Mouse (Mus musculus) right cerebral cortex, postnatal 10 days (tissue): ENCODE data around the gene Atp2b2.

Experiments used
- DNase-seq, 2 experiments: peaks; one replicate each; pipeline ENCODE4 v3.0.0; 2021; ENCODE audit warnings: low spot score in 2 of 2

Gene Atp2b2

DNA sequence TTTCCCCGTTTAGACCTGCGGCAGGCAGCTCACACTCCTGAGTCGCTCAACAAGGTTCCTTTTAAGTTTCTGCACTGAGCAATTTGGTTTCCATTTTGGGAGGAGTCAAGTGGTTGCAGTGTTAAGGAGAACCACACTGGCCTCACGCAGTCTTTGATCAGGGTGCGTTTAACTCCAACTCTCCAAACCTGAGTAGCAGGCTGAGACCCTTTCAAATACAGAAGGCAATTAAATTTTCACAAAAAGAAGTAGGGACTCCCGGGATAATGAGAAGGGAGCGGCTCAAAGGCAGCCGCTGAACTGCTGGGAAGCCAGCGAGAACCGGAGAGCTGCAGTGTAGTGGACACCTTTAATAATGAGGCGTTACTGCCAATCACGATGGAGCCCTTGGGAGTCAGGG lies 100.1 kb downstream of the Atp2b2 start:
- no peak for DNase-seq

DNA sequence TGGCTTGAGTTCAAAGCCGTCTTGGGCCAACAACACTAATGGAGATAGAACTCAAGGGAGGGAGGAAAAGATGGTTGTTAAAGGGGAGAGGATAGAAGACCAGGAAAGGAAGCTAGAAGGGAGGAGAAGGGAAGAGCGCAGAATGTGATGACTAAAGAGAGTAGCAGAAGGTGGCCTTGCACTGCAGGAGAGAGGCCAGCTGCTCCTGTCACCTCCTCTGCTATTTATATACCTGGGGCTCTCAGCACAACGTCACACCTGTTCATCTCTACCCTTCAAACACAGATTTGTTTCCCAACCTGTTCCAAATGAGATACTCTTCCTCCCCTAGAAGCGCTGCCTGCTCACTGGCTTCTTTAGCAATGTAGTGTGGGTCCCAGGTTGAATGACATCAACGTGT lies 101.1 kb downstream of the Atp2b2 start:
- DNase-seq: no peak

DNA sequence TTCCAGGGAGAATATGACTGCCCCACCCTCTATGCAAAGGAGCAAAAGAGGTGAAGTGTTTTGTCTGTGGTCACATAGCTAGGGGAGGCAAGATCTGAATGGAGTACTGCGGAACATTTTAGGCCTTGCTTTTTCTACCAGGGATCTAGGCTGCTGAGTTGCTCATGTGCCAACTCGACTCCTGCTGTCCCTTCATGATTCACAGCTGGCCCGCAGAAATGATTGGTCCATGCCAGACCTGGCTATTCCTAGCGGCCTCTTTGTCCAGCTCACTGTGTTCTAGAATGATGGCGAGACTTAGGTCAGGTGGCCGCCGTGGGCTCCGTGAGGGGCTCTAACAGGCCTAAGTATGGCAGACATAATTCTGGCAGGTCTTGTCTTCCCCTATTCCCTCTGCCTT lies 103.0 kb downstream of the Atp2b2 start:
- DNase-seq: no peak

DNA sequence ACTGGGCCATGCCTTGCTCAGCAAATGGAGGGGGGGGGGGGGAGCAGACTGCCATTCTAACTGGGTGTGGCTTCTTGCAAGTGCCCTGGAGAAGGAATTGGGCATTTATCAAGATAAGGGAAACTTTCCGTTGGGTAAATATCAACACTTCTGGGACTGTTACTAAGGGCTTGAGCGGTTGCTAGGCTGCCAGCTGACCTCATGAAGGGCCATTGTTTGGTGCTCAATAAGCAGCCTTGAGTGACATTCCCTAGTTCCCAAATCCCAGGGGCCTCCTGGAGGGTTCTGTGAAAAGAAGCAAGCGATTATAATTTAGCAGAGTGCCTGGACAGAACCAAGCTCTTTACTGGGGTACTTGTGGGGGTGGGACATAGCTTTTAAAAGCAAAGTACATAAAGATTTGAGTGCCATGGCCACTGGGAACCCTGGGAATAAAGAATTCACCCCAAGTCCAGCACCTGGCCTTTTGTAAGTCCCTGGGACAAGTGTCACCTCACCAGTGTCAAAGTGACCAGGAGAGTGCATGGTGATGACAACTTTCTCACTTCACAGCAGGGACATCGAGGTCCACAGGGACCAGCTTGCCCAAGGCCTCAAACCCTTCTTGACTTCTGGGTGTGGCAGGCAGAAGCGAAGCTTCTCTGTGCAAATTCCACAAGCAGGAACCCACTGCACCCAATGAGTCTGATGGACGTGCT lies 105.5 kb downstream of the Atp2b2 start:
- no peak for DNase-seq

DNA sequence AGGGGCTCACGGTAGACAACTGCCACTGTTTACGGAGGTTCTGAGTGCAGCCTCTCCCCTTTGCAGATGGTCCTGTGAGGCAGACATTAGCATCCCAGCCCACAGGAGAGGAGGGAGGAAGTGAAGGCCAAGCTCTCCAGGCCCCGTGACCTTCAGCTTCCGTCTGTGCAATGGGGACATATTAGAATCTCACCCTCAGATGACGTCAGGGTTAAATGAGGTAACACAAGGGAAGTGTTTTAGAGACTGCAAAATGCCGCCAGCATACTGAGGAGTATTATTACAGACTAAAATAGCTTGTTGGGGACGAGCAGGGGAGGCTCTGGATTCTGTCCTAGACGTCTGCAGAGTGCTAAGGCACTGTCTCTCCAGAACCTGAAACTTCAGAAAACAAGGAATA lies 106.3 kb downstream of the Atp2b2 start:
- DNase-seq: no peak

DNA sequence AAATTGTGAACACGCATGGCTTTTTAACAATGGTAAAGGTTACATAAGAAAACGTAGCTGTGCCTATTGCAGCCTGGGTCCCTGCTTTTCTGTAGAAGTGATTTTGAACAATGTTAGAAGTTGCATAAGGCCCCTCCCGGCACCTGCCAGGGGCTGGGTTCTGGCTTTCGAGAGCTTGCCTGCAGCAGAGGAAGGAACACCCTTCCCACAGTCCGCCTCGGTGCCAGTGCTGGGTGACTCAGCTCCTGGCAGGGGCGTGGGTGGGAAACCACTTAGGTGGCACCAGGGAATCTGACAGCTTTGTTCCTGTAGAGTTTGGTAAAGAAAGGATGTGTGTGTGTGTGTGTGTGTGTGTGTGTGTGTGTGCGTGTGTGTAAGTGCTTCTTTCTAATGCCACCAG lies 107.7 kb downstream of the Atp2b2 start:
- peak; percentile 84 to 87 for DNase-seq

DNA sequence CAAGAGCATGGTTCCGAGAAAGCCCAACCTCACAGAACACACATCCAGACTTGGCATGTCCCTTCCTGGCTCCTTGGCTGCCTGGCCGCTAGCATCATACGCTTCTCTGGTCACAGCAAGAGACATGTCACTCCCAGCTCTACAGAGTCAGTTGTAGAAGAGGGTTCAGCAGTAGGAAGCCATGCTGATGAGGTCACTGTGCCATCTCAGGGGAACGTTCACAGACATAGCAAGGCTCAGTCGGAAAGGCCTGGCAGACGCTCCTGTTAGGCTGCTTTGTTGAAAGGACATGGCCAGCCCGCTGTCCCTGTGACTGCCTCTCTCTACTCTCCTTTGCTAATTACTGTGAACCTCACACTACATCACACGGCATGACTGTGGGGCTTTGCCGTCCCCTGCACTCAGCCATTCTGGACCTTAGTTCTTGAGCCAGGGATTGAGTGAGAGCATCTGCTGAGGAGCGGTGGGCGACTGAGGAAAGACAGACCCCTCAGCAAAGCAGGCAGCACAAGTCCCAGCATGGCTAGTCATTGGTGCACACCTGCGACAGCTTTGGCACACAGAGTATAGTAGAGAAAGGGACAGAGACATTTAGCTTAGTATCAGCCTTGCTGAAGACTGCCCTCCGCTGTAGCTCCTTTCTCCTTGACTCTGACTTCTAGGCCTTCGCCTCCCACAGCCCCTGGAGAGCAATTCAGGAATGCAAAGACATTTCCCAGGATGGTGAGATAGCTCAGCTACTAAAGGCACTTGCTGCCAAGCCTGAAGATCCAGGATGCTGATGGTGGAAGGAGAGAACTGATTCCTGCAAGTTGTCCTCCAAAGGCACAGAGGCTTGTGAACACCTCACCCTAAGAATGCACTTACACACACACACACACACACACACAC lies 108.9 kb downstream of the Atp2b2 start:
- DNase-seq: no peak

DNA sequence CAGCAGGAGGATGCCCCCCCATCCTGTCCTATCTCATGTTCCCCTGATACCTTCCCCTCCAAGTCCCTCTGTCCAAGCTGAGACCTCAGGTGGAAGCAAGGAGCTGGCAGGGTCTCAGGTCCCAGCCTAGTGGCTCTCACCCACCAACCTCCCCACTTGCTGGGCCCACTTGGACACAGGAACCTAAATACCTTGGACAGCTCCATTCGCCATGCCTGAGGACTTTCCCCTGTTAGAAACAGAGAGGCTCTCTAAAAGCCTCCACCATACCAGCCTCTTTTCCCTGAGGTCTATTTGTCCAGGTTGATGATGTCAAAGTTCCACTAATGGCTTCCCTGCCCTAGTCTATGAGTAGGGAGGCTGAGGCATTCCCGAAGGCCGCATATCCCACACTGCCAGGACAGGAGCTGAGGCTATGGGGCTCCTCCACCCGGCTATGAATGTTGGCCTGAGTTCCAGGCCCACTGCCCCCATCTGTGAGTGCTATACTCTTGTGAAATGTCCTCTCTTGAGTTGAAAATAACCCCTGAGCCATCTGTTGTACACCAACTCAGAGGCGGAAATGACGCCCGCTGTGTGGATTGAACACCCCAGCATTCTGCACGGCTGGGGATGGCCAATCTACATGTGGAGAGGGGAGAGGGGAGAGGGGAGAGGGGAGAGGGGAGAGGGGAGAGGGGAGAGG lies 113.1 kb downstream of the Atp2b2 start:
- DNase-seq: peak; percentile 53 to 65

DNA sequence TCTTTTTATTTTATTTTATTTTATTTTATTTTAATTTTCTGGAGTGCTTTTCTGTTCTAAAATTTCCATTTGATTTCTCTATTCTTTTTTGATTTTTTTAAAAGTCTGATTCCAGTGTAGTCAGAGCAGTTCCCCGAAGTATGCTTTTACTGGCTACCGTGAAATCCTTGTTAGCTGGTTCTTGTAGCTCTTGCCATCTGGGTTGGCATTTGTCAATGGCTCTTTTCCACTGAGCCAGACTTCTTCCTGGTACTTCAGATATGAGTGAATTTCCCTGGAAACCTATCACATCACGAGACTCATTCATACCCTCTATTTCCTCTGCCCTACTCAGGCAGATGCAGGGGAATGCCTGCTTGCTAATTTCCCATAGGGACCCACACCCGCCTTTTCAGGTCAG lies 119.2 kb downstream of the Atp2b2 start:
- DNase-seq: peak; percentile 49 to 75

DNA sequence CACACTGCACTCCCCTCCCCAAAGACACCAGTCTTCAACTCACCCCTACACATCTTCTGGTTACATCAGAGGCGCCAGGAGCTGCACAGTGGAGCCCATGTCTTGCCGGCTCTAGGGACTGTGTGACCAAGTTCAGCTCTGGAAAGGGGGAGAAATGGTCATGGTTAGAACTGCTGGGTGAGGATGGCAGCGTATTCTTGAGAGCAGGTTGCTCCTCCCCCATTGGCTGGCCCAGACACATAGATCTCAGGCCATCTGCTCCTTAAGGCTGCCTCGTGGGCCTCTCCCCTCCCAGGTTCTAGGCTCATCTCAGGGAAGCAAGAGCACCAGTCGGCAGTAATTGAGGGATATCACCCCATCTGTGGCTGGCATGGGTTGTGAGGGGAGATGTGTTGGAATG lies 121.9 kb downstream of the Atp2b2 start:
- no peak for DNase-seq

DNA sequence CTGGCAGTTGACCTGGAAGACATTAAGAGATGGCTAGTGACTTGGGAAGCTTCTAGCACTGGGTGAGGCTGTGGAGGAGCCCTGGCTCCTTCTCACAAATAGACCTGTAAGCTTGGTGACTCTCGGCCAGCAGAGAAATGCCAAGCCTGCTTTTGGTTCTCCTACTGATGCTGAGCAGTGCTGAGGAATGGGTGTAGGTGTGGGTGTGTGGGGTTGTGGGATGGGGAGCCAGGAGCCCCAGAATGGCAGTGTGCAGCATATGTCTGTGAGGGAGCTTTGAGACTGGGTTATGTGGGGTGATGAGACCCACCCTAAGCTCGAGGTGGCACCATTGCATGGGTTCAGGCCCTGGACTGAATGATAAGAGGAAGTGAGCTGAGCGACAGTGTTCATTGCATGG lies 129.7 kb downstream of the Atp2b2 start:
- no peak for DNase-seq

DNA sequence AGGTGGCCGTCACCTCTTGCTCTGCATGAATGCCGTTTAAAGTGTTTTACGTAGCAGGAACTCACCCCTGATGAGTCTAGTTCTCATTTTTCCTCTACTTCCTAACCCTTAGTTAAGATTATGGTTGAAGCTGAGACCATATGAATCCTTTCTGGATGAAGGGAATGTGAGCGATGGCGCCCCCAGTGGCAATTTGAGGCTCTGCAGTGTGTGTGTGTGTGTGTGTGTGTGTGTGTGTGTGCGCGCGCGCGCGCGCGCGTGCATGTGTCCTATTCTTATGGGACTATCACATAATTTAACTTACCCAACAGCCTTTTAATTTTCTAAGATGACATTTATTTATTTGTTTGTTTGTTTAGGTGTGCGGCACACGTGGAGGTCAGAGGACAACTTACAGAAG lies 131.3 kb downstream of the Atp2b2 start:
- no peak for DNase-seq

DNA sequence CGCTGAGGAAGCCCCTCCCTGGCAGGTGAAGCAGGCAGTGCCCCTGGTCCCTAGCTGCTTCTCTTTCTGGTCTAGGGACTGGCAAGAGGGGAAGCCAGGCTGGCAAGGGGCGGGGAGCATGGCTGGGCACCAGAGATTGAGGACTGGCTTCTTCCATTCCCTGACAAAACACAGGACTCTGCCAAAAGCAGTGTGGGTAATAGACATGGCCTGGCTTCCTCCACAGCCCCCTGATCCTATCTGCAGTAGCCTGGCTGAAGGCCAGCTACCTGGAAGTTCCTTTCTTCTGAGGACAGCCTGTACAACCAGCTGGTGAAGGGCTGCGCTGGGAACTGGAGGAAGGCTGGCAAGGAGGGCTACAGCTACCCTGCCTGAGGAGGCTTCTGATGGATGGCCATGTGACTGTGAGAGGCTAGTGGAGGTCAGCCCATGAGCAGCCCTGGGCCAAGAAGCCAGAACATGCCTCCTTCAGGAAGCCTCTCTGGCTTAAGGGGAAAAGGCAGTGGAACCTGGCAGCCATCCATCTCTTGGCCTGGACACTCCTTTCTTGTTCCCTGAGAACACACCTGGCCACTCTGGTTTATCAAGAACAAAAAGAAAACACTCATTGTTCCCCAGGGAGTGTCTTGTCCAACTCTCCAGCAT lies 131.9 kb downstream of the Atp2b2 start:
- DNase-seq: no peak

DNA sequence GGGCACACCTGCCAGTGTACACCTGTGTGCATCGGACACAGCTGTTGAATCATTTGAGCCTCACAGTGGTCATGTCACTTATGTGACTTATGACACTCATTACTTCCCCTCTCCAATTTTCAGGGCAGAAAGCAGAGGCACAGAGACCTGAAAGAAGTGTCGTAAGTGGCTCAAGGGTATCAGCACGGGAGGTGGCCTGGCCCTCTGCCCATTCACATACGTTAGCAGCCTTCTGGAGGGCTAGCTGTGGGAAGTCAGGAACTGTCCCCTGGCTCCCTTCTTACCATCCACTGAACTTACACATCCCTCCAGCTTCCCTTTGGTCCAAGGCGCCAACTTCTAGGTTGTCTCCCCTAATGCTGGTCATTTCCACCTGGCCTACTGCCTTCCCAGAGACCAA lies 132.6 kb downstream of the Atp2b2 start:
- no peak for DNase-seq

DNA sequence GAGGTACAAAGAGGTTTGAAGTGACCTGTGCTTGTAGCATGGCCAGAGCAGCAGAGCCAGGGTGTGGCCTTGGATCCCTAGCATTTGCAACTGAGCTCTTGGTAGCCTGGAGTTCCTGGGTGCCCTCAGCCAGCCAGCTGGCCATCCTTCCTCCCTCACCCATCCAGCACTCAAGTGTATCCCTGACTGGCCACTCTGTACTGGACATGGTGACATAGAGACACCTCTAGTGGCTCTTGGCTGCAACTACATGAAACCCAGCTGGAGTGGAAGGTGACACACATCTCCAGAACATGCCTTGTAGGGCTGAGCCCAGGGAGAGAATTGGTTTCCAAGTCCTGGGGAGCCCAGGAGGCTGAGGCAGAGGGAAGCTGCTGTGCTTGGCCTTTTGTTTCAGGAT lies 134.3 kb downstream of the Atp2b2 start:
- no peak for DNase-seq

DNA sequence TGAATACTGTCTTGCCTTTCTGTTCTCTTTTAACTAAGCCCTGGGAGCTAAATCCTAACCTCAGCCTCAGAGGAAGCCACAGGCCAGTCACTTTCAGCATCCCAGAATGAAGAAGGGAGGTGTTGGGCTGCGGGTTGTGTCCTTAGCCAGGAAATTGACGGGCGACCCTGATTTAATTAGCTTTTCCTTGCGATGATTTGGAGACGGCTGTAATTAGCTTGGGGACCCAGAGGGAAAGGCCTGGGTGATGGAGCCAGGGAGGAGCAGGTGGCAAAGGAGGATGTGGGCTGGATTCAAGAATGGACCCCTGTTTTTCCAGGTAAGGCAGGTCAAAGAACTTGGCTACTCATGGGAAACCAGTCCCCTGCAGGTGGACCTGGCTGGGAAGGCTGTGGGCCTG lies 138.0 kb downstream of the Atp2b2 start:
- DNase-seq: no peak

DNA sequence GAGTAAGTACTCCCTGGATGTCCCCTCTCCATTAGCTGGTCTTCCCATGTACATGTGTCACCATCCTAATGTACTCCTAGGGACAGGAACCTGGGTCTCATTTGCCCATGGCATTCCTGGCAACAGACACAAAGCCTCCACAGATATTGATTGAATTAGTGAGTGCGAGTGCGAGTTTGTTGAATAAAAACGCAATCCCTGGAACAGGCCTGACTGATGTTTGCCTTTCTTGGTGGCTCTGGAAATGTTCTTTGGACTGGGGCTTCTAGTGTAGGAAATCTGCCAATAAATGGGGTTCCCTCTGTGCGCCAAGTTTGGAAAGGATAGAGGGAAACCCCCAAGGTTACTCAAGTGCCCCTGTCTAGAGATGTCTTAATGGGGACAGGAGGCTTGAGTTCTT lies 146.4 kb downstream of the Atp2b2 start:
- DNase-seq: no peak

DNA sequence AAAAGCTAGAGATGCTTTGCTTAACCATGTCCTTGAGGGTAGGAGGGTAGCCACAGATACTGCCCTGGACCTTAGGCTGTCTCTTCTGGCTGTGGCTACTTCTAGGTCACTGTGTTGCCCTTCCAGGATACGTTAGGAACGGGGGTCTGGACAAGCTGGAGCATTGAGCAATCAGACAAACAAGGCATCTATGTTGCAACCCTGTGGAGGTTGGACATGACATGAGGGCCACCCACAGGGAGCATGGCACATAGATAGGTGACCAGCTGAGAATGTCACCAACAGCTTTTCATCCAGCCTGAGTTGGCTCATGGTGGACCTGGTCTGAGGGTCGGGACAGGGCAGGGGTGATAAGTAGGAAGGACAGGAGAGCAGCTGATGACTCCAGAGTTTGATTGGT lies 148.4 kb downstream of the Atp2b2 start:
- no peak for DNase-seq

DNA sequence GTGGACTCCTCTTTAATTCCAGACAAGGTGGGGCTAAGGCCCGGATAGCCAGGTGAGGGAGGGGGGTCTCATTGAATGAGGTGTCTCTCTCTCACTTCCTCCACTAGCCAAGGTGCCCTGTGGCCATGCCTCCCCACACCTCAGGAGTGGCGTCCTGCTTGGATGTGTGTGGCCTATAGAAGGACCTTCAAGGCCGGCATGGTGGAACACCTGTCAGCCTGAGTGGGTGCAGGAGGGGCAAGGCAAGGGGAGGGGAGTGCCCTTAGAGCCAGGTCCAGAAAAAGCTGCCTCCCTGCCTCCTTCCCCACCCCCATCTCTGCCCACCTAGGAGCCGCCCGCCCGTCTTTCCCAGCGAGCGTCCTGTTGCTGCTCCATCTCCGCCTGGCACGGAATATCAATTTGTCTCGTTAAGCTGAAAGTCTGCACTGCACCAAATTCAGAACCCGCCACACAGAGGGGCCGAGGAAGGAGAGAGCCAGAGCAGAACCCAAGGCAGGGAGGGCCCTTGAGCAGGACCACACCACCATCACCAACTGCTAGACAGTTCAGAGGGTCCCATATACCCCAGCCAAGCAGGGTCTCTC lies 150.2 kb downstream of the Atp2b2 start:
- peak in 1 of 2 experiments; percentile 52 for DNase-seq

DNA sequence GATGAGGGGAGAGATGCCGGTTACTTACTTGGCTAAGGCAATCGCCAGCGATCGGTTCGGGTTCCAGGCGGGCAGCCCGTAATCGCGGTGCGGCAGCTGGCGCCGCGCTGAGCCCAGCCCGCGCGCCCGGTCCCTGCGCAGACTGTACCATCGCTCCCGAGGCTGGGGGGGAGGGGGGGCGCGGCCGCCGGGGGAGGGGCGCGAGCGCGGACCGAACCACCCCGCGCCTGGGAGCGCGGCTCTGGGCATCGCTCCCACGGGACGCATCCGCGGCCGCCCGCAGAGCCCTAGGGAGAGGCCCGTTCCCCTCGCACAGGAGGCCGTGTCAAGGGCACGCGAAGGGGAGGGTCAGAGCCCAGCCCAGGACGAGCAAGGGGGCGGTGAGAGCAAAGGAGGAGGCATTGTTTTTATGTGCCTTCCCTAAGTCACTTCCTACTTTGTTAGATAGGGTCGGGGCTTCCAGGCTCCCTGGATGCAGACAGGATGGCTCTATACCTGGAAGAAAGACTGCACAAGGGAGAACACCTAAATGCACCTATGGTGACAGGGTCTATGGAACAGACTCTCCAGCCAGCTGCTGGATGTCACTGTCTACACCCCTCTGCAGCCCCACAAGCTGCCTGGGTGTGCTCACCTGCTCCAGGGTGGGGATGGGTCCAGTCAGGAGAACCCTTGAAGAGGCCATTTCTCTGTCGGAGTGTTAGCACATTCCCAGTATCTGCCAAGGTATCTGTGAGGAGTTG lies 151.0 kb downstream of the Atp2b2 start:
- DNase-seq: peak; percentile 82

DNA sequence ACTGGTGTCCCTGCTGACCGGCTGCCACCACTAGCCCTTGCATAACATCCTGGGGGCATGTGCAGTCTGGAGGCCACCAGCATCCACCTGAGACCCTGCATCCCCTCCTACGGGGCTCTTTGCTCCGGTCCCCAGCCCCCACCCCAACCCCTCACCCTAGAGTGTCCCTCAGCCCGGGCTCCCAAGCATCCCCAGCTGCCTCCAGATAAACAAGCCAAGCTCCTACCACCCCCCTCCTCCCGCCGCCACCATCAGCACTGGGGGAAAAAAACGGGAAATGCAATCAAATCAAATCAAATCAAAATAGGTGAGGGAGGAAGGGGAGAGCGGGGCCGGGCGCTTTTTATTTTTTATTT lies 151.6 kb downstream of the Atp2b2 start:
- DNase-seq: peak in 1 of 2 experiments; percentile 51
